Mouse (Mus musculus) layer of hippocampus, postnatal 14 days (tissue): ENCODE results near the gene Grb14. TPM values are rescaled to one million over a fixed set of nuclear protein-coding genes. Genes with fewer than 3 reads are reported as not detected.

ENCODE experiments used
- DNase-seq, 2 experiments: peaks; one replicate each; pipeline ENCODE4 v3.0.0; 2021 to 2022; ENCODE audit warnings: low spot score in 2 of 2, mixed read lengths in 1 of 2
- total RNA-seq, 2 experiments: library from RNA; stranded (reverse); gene quantifications; 2 replicates each; pipeline ENCODE4 v1.2.3; 2021

Gene Grb14
- total RNA-seq, 2 experiments from 2014 or later, result 42.6 to 43.3 TPM

DNA sequence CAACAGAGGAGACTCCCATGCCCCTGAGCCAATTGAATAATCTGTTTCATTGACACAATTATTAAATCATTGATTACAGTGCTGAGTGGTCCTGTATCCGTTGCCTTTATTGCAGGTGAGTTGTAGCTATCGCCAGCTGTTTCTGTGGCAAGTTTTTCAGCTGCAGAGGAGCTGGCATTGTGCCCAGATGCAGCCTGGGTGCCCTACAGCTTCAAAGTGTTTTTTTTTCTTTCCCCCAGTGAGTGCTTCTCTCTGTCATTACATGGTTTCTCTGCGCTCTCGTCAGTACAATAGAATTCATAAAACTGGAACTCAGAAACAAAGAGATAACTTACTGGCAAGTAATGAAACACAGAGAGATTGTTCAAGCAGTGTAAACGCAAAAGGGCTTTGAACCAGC, 139.1 kb downstream of the Grb14 start:
- no peak for DNase-seq

DNA sequence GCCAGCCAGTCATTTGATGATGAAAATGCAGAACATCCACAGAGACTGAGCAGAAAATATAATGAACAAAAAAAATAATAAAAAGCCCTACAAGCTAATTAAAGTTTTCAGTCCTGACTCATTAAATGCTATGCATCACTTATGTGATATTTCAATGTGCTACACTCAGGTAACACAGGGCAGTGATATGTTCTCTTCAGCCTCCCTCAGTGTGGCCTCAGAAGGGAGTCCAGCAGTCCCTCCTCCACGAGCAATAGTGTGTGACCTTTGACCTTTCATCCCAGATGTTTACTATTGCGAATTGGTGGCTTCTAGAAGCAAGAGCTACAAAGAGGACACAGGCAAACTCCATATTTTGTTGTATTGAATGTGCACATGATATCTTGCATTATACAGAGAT, 146.5 kb downstream of the Grb14 start:
- DNase-seq, result no peak

Other genes with a start within 250 kb of the Grb14 start
- gene Cobll1, start 214.4 kb upstream of the Grb14 start, total RNA-seq, result 1 to 10 TPM; 7.8 to 9.1 TPM